Mouse (Mus musculus) lung, postnatal 0 days (tissue): Measurements from ENCODE around the gene Crygd.

Source experiments
- CTCF ChIP-seq: IDR thresholded peaks from 2 replicates; pipeline ENCODE4 v1.5.1; 2016; ENCODE audit warnings: antibody characterized with exemption, mild to moderate bottlenecking
- EP300 ChIP-seq: IDR thresholded peaks from 2 replicates; pipeline ENCODE4 v1.6.1; 2016; ENCODE audit warnings: antibody characterized with exemption, mild to moderate bottlenecking, control low read depth

DNA sequence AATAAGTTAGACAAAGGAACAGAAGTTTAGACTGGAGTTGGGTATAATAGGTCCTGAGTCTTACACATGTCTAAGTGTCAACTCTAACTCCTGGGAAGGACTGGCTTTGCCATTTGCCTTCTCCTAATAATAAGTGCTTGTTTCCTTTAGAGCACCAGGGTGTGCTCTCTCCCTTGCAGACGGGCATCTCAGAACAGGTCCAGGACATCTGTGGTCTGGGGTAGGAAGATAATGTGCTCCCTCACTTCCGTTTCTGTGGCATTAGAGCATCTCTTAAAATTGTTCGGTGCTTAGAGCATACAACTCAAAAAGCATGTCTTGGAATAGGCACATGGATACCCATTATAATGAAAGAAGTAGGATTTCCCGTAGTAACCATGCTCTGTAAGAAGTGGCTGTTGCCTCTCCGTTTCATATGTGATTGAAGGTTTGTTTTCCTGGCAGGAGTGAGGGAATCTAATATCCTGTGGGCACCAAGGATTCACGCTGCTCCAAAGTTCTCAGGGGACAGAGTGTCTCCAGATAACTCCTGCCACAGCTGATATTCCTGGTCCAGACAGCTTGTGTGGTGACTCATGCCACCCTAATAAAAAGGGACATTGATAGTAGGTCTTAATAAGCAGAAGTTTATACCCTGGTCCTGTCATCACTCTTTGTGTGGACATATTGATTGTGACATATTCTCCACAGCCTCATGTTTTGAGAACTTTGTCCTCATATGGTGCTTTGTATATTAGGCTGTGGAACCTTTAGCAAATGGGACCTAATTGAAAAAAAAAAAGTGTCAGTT, 25.5 kb upstream of the Crygd start:
- TF ChIP-seq CTCF, result no peak
- no peak for TF ChIP-seq EP300
